Mouse (Mus musculus): ENCODE data around the gene Themis3. TPM values are rescaled to one million over a fixed set of nuclear protein-coding genes. Genes with fewer than 3 reads are reported as not detected.

Themis3 gene
- polyA plus RNA-seq, 1 experiment from 2014 or later: not detected

Other genes starting within 250 kb of the Themis3 start
- 35.1 and 37.9 TPM in 2 replicates for gene Mtcl1, start 144.9 kb downstream of the Themis3 start, polyA plus RNA-seq (2014; fragmentation: Nextera tagmentation; extraction: Ambion mirVana)
- gene Rab12, start 74.9 kb downstream of the Themis3 start, polyA plus RNA-seq (2014; fragmentation: Nextera tagmentation; extraction: Ambion mirVana): 96.6 and 102 TPM in 2 replicates

Measured in hindbrain, embryonic 14.5 days (tissue).